Mouse (Mus musculus) right cerebral cortex, adult 2 months (tissue): ENCODE data around the gene Actl11.

ENCODE experiments used
- DNase-seq, 2 experiments: peaks; one replicate each; pipeline ENCODE4 v3.0.0; 2021 to 2022; ENCODE audit warnings: low spot score in 2 of 2

Actl11 gene

GRCm38 (mm10) chr9:107919441-107919840 is 8.8 kb upstream of the Actl11 start:
- no peak for DNase-seq

- DNase-seq, result no peak
These were observed 5.2 kb upstream of the Actl11 start for GRCm38 (mm10) chr9:107923021-107923420.

GRCm38 (mm10) chr9:107923956-107924355 is 4.3 kb upstream of the Actl11 start:
- no peak for DNase-seq

- no peak for DNase-seq
These were observed 3.0 kb upstream of the Actl11 start for GRCm38 (mm10) chr9:107925251-107925650.

GRCm38 (mm10) chr9:107926920-107927420 is 1.3 kb upstream of the Actl11 start:
- DNase-seq, result peak in 1 of 2 experiments; percentile 39

GRCm38 (mm10) chr9:107927749-107928148 is 520 bp upstream of the Actl11 start:
- no peak for DNase-seq

DNA sequence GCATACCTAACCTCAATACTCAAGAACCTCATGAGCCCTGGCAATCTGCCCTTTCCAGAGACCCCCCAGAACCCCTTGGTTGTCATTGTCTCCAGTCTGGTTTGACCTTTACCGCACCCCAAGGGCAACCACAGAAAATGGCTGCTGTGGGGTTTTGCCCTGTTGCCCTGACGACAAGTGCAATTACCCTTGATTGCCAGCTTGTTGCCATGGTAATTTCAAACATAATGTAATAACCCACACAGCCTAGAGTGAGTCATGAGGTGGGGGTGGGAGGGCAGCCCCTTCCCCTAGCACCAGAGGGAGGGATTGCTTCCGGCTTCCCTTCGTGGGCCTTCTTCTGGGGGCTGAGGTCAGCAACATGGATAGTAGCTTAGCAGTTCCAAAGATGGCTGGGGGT is 4.0 kb downstream of the Actl11 start:
- no peak for DNase-seq

GRCm38 (mm10) chr9:107934146-107934545 is 5.9 kb downstream of the Actl11 start:
- DNase-seq, result peak; percentile 50 to 57

GRCm38 (mm10) chr9:107935374-107935773 is 7.1 kb downstream of the Actl11 start, which contains the start of gene Camkv:
Camkv (plus strand) TSS chr9:107935674.
- DNase-seq, result no peak

- DNase-seq, result peak in 1 of 2 experiments; percentile 57
These were observed 7.5 kb downstream of the Actl11 start for GRCm38 (mm10) chr9:107935790-107936214.

DNA sequence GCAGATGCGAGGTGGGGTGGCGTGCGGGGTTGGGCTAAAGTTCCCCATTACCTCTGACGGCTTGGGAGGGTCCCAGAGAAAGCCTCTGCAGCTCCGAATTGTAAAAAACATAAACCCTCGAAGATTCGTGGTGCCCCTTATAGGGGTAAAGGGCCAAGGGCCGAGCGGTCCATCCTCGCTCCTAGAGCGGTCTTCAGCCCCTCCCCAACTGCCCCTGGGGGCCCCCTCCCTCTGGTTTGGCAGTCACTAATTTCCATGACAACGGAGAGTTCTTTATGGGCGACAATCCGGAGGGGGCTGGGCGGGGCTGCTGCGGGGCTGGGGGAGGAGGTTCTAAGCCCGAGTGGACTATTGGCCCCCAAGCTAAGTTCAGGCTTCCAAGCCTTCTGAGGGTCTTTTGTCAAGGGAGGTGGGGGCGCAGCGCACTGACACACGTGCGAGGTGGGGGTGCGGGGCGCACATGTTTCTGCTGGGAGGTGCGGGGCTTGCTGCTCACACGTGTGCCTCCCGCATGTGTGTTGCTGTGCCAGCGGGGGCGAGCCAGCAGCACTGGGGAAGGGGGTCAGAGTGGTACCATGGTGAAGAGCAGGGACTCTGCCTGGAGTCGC is 8.1 kb downstream of the Actl11 start:
- DNase-seq, result peak; percentile 62 to 64

DNA sequence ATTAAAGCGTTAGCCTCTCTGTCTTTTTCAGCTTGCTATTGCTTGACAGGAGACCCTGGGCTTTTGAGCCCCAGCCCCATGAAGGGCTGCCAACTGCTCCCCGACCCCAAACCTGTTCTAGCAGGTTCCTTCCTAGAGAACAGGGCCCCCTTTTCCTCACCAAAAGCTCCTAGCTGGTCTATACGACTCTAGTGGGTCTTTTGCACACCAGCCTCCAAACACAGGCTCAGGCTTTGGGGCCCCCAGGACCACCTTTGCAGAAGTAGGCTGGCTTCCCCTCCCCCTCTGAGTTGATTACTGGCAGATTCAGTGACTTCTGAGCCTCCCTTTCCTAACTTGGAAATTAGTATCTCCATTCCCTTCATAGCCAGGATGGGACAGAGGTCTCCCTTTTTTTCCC is 8.6 kb downstream of the Actl11 start:
- DNase-seq, result no peak

GRCm38 (mm10) chr9:107947241-107948194 is 19.2 kb downstream of the Actl11 start:
- DNase-seq, result no peak

DNA sequence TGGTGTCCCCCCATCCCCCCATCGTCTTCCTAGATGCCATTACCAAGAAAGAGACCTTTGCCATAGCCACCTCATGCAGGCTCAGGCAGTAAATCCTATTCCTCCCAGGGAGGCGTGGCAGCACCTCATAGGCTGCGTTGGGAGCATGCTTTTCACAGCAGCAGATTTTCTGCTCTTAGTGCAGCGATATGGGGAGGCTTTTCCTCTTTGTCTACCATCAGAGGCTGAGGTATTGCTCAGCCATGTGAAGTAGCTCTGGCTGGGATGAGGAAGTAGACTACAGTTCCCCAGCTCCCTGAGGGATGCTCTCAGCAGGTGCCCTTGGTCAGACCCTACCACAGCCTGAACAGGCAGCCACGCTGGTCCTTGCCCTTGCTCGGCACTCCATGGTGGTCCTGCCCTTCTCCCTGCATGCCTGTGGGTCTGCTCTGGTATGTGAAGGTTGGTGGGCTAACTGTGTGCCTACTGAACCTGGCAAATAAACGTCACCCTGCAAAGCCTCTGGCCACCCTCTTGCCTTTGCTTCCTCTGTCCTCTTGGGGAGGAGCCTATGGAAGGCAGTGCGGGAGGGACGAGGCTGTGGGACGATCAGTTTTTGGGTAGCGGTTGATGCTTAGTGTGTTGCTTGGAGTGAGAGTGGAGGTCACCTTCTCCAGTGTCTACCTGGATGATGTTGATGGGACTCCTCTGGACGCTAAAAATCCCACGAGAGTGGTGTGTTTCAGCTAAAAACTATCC is 21.1 kb downstream of the Actl11 start:
- no peak for DNase-seq

DNA sequence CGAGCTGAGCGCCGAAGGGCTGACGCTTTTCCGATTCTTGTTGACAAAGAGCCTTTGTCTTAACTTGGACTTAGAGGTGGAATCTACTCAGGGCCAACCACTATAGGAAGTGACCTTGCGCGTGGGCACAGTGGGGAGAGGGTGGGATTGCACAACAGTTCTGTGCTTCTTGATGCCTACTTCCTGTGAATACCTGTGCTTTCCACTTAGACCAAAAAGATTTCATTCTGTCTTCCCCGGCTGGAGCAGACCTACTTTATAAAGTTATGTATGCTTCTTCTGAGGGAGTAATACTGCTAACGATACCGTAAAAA is 21.6 kb downstream of the Actl11 start, which contains the start of gene Traip:
Gene Traip, plus strand, starts transcription at position 215 of the 314 bp plus-strand sequence.
- DNase-seq, result no peak

DNA sequence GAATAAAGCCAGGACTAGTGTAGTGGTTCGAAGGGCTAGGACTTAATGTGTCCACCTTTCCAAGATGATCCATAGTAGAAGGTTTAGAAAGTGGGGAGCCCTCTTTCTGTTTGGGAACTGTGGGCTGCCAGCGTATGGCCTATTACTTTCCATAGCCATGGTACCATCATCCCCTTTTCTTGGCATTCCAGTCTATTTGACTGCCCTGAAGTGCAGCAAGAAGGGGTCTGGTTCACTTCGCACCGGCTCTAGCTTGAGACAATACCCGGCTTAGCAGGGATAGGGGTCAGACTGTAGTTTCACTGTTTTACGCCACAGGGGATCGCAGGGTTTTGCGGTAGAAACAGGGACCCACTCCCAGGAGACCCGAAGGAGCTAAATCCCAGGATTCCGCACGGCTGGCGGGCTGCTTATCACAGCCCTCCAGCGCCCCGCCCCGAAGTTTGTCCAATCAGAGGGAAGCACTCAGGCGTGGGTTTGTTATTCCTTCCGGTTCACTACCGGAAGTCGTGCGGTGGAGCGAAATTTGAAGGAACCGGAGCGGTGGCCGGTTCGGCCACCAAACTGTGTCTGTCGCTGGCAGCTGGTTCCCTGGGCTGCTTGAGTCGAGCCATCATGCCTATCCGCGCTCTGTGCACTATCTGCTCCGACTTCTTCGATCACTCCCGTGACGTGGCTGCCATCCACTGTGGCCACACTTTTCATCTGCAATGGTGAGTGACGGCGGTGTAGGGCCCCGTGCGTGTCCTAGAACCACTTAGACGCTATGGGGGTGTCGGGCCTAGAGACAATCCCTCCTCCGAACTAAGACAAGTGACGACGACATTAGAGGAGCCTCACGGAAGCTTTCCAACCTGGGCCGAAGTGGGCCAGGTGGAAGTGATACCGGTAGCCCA is 22.4 kb downstream of the Actl11 start:
- DNase-seq, result peak; percentile 92 to 93

DNA sequence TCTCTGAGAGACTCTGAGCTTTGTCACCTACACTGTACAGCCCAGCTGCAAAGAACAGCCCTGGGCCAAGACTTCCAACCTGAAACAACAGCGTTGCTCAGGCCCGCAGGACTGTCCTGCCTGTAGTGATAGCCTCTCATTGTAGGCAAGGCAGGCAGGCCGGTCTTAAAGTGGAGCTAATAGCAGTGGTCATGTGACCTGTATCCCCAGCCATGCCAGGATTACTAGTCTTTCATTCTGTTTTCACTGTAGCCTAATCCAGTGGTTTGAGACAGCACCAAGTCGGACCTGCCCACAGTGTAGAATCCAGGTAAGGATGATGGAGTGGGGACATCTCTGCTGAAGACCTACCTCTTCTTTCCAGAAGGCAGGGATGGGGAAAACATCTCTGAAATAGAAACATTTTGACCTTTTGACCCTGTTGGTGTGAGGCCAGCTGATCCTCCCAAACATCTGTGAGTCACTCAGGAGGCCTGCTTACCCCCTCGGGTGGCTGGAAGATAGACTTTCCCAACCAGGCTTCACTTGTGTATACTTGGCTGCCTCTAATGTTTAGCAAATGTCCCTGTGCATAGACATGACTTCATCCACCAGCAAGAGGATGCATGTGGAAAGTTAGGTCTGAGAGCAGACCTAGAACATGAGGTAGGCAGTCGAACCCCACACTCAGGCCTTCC is 27.5 kb downstream of the Actl11 start:
- no peak for DNase-seq

DNA sequence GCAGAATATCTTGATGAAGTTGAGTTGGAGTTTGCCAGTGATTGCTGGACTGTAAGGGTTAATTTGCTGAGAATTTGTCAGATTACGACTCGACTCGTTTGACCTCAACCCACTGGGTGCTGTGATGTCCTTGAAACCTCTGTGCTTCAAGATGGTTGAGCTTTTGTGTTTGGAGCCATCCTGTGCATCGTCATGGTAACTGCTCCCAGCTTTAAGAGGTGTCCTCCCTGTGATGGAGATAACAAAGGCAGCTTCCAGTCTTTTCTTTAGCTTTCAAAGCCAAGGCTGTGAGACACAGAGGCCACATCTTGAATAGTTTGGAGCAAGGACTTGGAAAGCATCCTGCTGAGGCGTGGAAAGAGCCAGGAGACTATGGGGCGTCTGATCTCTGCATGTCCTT is 28.9 kb downstream of the Actl11 start:
- no peak for DNase-seq

DNA sequence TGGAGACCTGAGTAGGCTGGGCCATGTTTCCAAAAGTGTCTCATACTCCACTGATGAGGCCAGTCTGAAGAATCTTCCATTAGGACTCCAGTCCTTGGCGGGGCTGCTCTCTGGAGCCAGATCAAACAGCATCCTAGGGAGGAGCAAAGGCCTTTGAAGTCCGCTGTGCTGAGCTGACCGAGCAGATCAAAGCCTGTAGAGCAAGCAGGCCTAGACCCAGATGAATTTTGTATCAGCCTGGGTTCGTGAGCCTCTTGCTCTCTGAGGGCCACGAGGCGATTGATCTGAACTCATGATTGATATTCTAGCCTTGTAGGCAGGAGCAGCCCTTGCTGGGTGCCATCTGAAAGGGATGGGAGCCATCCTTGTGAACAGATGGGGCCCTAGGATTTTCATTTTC is 31.6 kb downstream of the Actl11 start:
- no peak for DNase-seq

- DNase-seq, result no peak
These were observed 32.7 kb downstream of the Actl11 start for GRCm38 (mm10) chr9:107960928-107961327.
